Mouse (Mus musculus): Measurements from ENCODE around the gene Cep170b.

Cep170b gene

DNA sequence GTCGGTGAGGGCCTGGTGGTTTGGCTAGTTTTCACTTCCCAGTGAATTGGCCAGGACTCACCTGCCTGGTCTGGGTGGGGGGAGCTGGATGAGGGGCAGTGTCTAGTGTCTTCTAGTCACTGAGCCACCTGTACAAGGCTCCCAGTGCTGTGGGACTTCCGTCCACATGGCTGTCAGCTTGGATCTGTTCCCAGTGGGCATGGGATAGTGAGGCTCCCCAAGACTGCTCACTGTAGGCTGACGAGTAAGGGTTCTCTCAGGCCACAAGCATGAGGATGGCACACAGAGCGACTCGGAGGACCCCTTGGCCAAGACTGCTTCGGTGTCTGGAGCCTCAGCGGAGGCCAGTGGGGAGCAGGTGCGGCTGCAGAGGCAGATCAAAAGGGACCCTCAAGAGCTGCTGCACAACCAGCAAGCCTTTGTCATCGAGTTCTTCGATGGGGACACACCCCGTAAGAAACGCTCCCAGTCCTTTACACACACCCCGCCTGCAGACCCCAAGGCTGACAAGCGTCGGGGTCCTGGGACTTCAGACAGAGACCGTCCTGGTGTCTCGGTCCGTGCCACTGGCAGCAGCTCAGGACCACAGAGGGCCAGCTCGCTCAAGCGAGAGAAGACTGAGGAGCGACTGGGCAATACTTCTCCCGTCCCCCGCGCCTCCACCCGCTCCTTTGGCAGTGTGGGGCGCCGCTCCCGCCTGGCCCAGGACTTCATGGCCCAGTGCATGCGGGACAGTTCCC lies 15.8 kb downstream of the Cep170b start:
- no peak for DNase-seq (ENCODE audit: low read depth in 1 of 2, low spot score in 2 of 2)

DNA sequence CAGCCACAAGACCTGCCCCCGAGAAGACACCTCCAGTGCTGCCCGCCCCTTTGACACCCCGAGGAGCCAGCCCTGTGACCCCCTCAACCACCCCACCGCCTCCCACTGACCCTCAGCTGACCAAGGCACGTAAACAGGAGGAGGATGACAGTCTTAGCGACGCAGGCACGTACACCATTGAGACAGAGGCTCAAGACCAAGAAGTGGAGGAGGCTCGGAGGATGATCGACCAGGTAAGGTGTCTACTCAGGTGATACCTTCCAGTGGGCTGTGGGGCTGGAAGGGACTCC lies 16.3 kb downstream of the Cep170b start:
- DNase-seq (ENCODE audit: low read depth in 1 of 2, low spot score in 2 of 2), result no peak

DNA sequence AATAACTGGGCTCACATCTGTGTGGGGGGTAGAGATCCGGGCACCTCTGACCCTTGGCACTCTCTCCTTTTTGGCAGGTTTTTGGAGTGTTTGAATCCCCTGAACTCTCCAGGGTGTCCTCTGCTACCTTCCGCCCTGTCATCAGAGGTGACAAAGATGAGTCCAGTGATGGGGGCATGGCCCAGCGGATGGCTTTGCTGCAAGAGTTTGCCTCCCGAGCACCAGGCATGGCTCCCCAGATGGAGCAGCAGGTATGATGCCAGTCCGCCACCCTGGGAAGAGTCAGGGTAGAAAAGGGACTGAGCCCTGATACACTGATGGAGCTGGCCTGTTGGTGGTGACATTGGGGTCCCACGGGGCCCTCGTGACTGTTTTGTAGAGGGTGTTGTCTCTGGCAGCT lies 16.8 kb downstream of the Cep170b start:
- DNase-seq (ENCODE audit: low read depth in 1 of 2, low spot score in 2 of 2), result no peak

DNA sequence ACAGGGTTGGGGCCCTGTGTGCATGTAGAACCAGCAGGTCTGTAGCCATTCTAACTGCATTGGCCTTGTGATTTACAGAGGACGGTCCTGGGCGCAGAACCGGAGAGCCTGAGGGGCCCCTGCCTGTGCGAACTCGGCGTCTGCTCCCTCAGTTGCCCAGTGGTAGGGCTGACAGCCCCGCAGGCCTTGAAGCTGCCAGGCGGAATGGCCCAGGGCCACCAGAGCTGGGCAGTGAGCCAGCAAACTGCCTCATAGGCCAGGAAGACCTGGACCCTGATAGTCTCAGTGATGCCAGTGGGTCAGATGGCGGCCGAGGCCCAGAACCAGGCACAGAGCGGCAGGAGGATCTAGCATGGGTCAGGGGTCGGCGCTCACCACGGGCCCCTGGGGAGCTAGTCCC lies 17.5 kb downstream of the Cep170b start:
- DNase-seq (ENCODE audit: low read depth in 1 of 2, low spot score in 2 of 2), result no peak

DNA sequence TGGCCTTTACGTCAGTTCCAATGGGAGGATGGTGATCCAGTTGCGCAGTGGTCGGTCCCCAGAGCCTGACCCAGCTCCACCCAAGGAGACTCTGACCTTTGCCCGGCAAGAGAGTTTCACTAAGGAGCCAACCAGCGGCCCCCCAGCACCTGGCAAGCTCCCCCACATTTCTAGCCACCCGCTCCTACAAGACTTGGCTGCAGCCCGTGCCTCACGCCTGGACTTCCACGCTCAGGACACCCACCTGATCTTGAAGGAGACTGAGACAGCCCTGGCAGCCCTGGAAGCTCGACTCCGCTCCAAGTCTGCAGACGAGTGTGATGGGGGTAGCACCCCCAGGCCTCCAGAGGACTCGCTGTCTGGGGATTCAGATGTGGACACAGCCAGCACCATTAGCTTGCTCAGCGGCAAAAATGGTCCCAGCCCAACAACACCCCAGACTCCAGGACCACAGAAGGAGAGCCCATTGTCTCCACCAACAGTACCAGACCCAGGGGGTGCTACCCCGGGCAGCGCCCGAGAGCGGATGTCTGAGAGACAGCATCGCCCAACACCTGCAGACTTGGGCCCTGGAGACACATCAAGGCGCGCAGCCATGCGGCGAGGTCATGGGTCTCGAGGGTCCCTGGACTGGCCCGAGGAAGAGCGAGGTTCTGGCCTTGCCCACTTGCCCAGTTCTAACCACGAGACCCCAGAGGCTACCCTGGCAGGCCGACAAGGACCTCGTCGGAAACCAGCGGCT lies 18.2 kb downstream of the Cep170b start:
- DNase-seq (ENCODE audit: low read depth in 1 of 2, low spot score in 2 of 2), result no peak

DNA sequence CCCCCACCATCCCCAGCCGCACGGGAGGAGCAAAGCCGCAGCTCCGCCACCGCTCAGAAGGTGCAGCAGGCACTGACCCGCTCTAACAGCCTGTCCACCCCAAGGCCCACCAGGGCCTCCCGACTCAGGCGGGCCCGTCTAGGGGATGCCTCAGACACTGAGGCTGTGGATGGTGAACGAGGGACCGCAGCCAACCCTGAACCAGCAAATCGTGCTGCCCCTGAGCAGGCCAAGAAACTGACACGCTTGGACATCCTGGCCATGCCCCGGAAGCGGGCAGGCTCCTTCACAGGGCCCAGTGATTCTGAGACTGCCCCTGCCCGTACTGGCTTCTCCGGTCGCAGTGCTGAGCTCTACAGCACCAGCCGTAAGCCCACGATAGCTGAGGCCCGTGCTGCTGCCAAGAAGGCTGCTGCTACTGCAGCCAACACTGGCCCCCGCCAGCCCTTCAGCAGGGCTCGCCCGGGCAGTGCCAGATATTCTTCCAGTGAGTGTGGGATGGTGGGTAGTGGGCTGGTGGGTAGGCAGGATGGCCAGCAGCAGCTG lies 18.8 kb downstream of the Cep170b start:
- DNase-seq (ENCODE audit: low read depth in 1 of 2, low spot score in 2 of 2), result no peak

DNA sequence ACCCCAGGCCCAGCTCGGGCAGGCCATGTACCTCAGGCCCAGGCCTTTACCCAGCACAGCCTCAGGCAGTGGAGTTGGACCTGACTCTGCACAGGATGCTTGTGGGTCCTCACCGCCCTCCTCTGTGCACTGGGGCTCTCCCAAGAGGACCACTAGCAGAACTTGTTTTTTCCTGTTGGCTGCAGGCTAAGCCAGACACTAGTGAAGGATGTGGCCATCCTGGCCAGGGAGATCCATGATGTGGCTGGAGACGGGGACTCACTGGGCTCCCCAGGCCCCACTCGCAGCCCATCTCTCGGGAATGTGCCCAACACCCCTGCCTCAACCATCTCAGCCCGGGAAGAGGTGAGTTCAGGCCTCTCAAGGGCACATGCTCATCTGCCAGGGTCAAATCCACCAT lies 22.5 kb downstream of the Cep170b start:
- DNase-seq (ENCODE audit: low read depth in 1 of 2, low spot score in 2 of 2), result no peak

DNA sequence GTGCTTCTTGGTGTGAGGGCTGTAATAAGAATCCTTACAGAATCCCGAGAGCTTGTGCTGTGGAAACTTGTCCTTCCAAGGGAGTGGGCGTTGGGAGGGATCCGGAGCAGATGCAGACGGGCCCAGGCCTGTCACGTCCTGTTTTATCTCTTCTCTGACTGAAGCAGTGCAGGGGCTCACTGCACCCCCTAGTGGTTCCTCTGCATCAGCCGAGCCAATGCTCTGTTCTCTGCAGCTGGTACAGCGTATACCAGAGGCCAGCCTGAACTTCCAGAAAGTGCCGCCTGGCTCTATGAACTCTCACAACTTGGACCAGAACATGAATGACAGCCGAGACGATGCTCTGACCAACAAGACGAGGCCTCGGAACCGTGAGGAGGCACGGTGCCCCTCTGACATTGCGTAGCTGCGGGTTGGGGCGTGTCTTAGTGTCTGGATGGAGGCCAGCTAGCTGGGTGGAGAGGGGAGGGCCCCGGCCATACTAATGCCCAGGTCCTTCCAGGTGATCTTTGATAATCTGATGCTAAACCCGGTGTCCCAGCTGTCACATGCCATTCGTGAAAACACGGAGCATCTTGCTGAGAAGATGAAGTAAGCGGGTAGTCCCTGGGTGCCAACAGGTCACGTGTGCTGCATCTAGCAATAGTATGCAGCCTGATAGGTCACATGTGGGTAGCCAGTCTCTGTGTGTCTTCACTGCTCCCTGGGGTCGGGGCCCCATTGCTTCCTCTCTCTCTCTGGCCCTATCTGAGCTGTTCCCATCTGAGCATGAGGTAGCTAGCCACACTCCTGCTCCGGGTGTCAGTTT lies 23.1 kb downstream of the Cep170b start:
- DNase-seq (ENCODE audit: low read depth in 1 of 2, low spot score in 2 of 2), result peak; percentile 46 to 64

DNA sequence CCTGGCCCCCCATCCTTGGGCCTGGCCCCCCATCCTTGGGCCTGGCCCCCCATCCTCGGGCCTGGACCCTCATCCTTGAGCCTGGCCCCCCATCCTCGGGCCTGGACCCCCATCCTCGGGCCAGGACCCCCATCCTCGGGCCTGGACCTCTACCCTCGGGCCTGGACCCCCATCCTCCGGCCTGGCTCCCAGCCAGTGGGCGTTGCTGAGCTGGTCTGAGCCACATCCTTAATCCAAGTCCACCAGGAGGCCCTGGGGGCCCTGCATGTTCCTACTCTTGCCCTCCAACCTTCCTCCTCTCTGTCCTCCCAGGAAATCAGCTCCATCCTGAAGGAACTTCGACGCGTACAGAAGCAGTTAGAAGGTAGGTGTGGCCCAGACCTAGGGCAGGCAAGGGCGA lies 24.0 kb downstream of the Cep170b start:
- no peak for DNase-seq (ENCODE audit: low read depth in 1 of 2, low spot score in 2 of 2)

DNA sequence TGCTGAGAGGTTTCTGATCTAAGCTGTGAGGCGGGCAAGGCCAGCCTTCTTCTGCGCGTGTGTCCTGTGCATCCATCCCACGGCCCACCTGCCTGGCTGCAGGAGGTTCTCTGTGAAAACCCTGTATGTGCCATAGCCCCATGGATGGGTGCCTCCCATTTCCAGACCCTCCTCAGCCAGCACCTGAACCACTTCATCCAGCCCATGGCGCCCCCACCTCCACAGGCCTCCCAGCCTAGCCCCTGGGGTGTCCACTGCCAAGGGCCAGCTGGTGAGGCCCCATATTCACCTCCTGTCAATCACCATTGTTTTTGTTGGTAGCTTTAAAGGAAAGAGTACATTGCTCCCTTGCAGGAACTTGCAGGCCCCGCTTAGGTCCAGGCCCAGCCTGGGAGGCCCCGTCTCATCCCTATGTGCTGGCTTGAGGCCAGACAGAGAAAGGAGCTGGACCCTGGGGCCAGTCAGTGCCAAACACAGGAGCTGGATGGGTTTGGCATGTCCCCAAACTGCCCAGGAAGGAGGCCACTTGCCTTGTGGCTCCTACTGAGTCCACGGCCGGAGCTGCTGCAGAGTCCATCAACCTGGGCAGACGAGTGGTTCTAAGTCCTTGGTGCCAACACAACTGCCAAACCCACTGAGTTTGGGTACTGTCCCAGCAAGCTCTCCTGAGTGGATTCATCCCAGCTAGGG lies 24.8 kb downstream of the Cep170b start:
- DNase-seq (ENCODE audit: low read depth in 1 of 2, low spot score in 2 of 2), result no peak

DNA sequence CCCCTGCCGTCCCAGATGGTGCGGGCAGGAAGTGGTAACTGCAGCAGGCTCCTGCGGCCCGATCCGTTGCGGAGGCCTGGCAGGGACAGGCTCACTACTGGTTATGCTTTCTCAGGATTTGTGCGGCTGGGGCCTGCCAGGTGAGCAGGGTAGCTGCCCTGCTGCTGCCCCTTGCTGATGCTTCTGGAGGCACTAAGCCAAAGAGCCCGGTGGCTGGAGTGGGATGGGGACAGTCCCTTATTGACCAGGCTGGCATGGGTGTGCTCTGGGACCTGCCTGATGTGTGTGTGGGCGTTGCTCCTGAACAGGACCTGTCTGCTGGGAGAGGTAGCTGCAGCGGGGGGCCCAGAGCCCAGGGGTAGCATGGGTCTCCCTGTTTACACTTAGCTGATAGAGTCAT lies 25.5 kb downstream of the Cep170b start:
- DNase-seq (ENCODE audit: low read depth in 1 of 2, low spot score in 2 of 2), result no peak

DNA sequence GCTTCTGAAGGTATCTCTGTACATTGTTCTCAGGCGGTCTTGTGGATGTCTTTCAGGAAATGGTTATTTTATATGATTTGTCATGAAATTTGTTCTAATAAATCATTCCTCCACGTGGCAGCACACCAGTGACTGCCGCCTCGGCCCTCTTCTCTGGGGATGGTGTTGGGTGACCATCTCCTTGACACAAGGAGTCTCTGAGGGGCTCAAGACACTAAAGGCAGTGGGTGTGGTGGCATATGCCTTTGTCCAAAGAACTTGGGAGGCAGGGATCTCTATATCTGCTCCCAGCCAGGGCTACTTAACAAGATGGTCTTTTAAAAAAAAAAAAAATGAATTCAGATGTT lies 26.2 kb downstream of the Cep170b start:
- no peak for DNase-seq (ENCODE audit: low read depth in 1 of 2, low spot score in 2 of 2)

DNA sequence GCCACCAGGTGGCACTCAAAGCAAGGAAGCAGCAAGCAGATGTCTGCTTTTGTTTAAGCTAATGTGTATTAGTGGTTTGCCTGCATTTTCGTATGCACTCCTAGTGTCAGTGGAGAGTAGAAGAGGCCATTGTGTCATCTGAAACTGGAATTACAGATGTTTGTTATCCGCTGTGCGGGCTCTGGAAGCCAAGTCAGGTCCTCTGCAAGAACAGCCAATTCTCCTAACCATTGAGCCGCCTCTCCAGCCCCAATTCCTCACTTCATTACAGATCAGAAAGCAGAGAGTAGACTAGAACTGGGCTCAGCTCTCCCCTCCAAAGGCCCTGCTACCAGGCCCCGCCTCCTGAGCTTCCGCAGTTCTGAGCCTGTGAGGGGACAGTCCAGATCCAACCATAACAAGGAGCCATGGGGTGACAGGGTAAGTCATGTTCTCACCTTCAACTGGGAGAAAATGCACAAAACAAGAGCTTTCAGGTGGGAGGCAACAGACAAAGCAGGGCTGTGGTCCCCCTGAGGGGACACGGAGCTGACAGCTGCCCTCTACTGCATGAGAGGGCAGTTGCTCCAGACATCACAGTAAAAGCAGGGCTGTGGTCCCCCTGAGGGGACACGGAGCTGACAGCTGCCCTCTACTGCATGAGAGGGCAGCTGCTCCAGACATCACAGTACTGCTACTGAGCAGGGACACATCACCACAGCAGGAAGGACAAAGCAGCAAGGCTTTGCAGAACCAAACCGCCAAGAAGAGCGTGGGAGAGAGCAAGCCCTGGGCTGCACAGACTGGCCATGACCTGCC lies 26.8 kb downstream of the Cep170b start:
- no peak for DNase-seq (ENCODE audit: low read depth in 1 of 2, low spot score in 2 of 2)

DNA sequence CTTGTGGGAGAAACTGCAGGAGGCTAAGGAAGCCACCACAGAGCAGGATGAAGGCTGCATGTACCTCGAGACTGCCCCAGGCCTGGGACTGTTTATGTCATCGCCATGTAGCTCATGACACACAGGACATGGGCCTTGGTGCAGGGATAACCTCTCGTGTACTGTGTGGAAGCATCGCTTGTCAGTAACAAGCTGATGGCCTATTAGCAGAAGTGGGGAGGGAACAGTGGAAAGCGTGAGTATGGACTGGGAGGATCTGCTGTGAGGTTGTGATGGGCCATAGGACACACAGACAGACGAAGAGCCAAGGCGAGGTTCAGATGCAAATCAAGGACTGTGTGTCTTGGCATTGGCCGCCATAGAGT lies 27.3 kb downstream of the Cep170b start:
- DNase-seq (ENCODE audit: low read depth in 1 of 2, low spot score in 2 of 2), result no peak

DNA sequence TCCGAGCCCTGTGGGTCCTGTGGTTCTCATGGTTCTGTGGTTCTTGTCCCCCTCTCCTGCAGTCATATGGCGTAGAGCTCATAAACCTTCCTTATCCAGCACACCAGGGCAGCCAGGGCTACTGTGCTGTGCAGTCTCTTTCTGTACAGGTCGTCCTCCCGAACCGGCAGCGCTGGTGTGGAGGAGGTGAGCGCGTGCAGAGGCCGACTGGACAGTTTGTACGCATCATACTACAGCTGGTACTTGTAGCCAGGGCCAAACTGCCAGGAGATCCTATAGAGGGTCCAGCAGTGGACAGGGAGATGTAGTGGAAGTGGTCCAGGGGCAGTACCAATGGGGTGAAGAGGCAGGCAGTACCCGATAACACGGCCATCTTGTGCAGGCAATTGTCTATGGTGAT lies 30.7 kb downstream of the Cep170b start:
- DNase-seq (ENCODE audit: low read depth in 1 of 2, low spot score in 2 of 2), result no peak

DNA sequence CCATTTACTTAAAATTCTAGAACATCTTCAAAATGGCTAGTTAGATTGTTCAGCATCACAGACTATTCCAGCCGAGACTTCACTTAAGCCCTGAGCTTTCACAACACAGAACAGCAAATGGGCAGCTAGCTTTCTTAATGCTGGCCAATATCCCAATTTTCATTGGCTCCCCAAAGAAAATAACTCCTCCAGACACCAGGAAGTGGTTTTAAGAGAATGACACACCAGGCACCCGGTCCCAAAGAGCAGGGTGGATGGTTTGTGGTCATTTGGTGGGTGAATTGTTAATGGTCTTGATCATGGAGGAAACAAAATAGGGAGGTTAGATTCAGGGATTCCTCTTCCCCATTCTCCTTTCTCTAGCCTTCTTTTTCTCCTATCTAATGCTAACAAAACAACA lies 32.1 kb downstream of the Cep170b start:
- DNase-seq (ENCODE audit: low read depth in 1 of 2, low spot score in 2 of 2), result no peak

DNA sequence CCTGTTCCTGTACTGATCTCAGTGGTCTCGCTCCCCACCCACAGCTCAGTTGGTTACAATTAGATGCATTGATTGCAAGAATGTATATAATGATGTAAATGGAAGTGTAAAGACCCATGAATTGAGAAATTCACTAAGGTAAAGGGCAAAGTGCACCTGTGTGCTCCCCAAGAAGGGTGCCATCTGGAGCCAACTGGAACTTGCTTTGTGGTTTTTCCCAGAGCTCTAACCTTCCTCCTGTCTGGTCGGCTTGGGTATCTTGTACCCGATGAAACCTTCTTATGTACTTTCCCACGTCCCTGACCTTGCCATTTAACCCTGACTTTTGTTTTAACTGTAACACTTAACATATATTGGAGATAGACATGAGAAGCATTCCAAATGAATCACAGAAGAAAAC lies 35.6 kb downstream of the Cep170b start:
- no peak for DNase-seq (ENCODE audit: low read depth in 1 of 2, low spot score in 2 of 2)

DNA sequence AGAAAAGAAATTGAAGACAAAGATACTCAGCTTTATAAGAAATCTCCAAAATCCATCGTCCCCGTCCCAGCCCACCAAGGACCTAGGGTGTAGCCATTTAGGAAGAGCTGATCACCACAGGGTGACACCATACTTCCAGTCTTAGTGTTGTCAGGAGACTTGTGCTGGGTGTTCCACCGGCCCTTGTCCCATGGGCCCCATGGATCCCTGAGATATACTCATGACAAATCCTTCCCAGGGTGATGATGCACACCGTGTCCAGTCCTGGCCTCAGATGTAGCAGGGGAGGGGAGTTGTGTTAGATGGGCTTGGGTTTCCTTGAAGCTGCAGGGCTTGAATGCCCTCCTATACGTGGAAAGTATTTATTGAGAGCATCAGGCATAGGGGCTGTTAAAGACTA lies 37.6 kb downstream of the Cep170b start:
- DNase-seq (ENCODE audit: low read depth in 1 of 2, low spot score in 2 of 2), result no peak

DNA sequence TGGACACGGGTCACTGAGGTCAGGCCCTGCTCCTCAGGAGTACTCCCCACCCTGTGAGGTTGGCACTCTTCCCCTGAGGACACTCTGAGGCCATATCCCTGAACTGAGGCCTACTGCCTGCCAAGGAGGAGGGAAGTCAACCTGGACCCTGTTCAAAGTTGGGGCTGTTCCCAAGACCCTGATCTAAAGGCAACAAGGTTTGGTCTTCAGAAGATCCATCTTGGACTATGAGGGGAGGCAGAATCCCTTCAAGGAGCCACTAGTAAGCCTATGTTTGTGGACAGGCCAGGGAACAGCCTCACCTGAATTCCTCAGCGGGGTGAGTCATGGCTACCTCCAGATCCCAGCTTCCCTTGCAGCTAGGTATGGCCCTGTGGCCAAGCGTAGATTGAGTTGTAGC lies 39.2 kb downstream of the Cep170b start:
- DNase-seq (ENCODE audit: low read depth in 1 of 2, low spot score in 2 of 2), result peak in 1 of 2 experiments; percentile 1

DNA sequence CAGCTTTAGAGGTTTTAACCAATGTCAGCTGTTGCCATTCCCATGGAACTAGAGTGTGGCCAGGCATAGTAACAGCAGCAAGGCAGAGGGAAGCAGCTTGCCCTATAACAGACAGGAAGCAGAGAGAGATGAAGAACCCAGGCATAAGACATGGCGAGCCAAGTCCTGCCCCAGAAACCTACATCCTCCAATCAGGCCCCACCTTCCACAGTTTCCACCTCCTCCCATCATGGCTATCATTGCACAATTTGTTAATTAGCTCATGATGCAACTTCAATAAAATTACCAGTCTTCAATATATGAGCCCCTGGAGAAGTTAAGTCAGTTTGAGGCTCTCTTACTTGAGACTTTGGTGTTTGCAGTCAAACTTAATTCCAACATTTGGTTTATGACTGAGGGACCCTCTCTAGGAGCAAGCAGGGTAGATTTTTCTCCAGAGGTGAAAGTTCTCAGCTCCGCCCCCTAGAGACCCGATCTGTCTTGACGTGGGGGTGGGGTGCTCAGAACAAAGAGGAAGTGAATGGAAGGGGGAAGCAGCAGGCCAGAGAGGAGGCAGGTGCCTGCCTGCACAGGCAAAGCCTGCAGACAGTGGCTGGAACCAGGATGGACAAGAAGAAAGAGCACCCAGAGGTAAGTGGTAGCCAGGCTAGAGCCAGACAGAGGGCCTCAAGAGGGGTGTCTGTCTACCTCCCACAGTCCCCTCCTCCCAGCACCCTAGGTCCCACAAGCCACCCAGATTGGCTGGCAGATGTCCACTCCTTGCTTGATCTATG lies 40.1 kb downstream of the Cep170b start, which contains the start of gene Pld4:
Pld4 (plus strand) TSS at position 502 of the 773 bp plus-strand sequence.
- peak; percentile 62 to 64 for DNase-seq (ENCODE audit: low read depth in 1 of 2, low spot score in 2 of 2)

All from monocyte, adult 2 months (primary cell).